Mouse (Mus musculus) urinary bladder, postnatal 4 days (tissue): ENCODE measurements around the gene Gale.
A peak's percentile ranks its signal among the peaks of the same experiment; 100 is the strongest.
"Not testable (repeated sequence)": the region's sequence is repeated elsewhere in the genome, so short reads cannot be mapped to it uniquely, and the experiment has no call there.

ENCODE experiments used
- DNase-seq, 2 experiments: peaks; one replicate each; pipeline ENCODE4 v3.0.0; 2021 to 2022; ENCODE audit warnings: low spot score in 2 of 2

The Gale gene

GRCm38 (mm10) chr4:135970585-135970984 lies 7.1 kb downstream of the Gale start:
- DNase-seq = no peak

- no peak for DNase-seq
Measured at GRCm38 (mm10) chr4:135971805-135972555, 8.5 kb downstream of the Gale start.

- peak; percentile 86 to 91 for DNase-seq
Measured at GRCm38 (mm10) chr4:135972556-135972906, 9.0 kb downstream of the Gale start, which contains the start of gene Lypla2. Lypla2 (minus strand) TSS chr4:135972626.

GRCm38 (mm10) chr4:135972911-135973811 lies 9.6 kb downstream of the Gale start:
- DNase-seq = no peak

- DNase-seq = no peak
Measured at GRCm38 (mm10) chr4:135976146-135976545, 12.6 kb downstream of the Gale start.

- not testable (repeated sequence) for DNase-seq
Measured at GRCm38 (mm10) chr4:135980223-135980622, 16.7 kb downstream of the Gale start.

GRCm38 (mm10) chr4:135981524-135982063 lies 18.1 kb downstream of the Gale start:
- no peak for DNase-seq

- no peak for DNase-seq
Measured at GRCm38 (mm10) chr4:135984556-135984955, 21.0 kb downstream of the Gale start.

GRCm38 (mm10) chr4:135985193-135985592 lies 21.7 kb downstream of the Gale start:
- DNase-seq = no peak

GRCm38 (mm10) chr4:135985769-135986168 lies 22.2 kb downstream of the Gale start:
- DNase-seq = no peak

GRCm38 (mm10) chr4:135986301-135986942 lies 22.9 kb downstream of the Gale start:
- DNase-seq = no peak

- DNase-seq = peak; percentile 90 to 91
Measured at GRCm38 (mm10) chr4:135986943-135987710, 23.6 kb downstream of the Gale start, which contains the start of gene Pithd1. Pithd1 (minus strand) TSS chr4:135987264.

- no peak for DNase-seq
Measured at GRCm38 (mm10) chr4:135987714-135988113, 24.2 kb downstream of the Gale start.

- DNase-seq = no peak
Measured at GRCm38 (mm10) chr4:135993941-135994340, 30.4 kb downstream of the Gale start.

GRCm38 (mm10) chr4:135995118-135995517 lies 31.6 kb downstream of the Gale start:
- no peak for DNase-seq

GRCm38 (mm10) chr4:136004107-136004675 lies 40.7 kb downstream of the Gale start:
- DNase-seq = no peak

- DNase-seq = no peak
Measured at GRCm38 (mm10) chr4:136004921-136005320, 41.4 kb downstream of the Gale start.

GRCm38 (mm10) chr4:136006821-136007220 lies 43.3 kb downstream of the Gale start:
- DNase-seq = no peak

- no peak for DNase-seq
Measured at GRCm38 (mm10) chr4:136008782-136009447, 45.4 kb downstream of the Gale start.

GRCm38 (mm10) chr4:136010586-136010985 lies 47.1 kb downstream of the Gale start:
- DNase-seq = no peak
